Mouse (Mus musculus): ENCODE data around the gene Sat2.

GRCm38 (mm10) chr11:69629802-69630201 lies 8.0 kb downstream of the Sat2 start:
- TF ChIP-seq CTCF (IDR thresholded peaks at IDR 0.05; ENCODE audit: low read depth, low read length) (peak; percentile 34; the same call in 1 of the 2 replicates), GATA1 (IDR thresholded peaks at IDR 0.05; ENCODE audit: borderline replicate concordance, low read length) (no peak), POLR2AphosphoS5 (IDR thresholded peaks at IDR 0.05; ENCODE audit: insufficient replicate concordance, low read depth, low read length) (no peak), TAL1 (conservative IDR thresholded peaks at IDR 0.05; ENCODE audit: low read depth, low read length) (no peak), GATA2 (IDR thresholded peaks at IDR 0.05; ENCODE audit: borderline replicate concordance, low read depth, low read length) (no peak)

Data from G1E (cell line).